Mouse (Mus musculus) mesoderm, embryonic 11.5 days (tissue): ENCODE data around the gene Lurap1l.

Experiments
- DNase-seq: peaks from one replicate; pipeline ENCODE4 v3.0.0-alpha.2; 2012; ENCODE audit warnings: low read depth, low spot score

Gene Lurap1l

DNA sequence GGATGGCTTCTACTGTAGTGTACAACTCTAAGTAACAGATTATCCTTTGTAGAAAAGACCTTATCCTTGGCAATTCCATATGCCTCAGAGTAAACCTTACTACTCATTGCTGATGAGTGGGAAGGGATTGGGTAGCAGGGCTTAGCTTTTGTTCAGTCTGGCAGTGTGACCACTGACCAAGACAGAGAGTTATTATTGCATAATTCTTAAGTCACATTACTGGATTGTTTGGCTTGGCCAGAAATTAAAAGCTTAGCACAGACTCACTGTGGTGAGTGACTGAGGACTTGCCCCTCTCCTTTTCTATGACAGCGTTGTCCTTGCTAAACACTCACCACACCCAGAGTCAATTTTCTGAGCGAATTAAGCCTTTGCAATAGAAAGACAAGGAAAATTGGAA, 93.1 kb downstream of the Lurap1l start:
- DNase-seq: no peak
